Mouse (Mus musculus) ES-E14 (cell line): Measurements from ENCODE around the gene Prr5.

Experiments used
- CHD2 ChIP-seq: IDR thresholded peaks from 2 replicates; pipeline ENCODE4 v1.6.1; 2014; ENCODE audit warnings: mild to moderate bottlenecking, low read depth, low read length, inconsistent platforms
- MAFK ChIP-seq: IDR thresholded peaks from 2 replicates; pipeline ENCODE4 v1.6.1; 2014; ENCODE audit warnings: mild to moderate bottlenecking, low read depth, low read length, inconsistent platforms; ENCODE audit not compliant: insufficient read depth
- ZC3H11A ChIP-seq: IDR thresholded peaks from 2 replicates; pipeline ENCODE4 v1.6.1; 2012; ENCODE audit warnings: low read depth, mild to moderate bottlenecking, inconsistent platforms, low read length, borderline replicate concordance
- ZNF384 ChIP-seq: IDR thresholded peaks from 2 replicates; pipeline ENCODE4 v1.6.1; 2012; ENCODE audit warnings: low read depth, low read length, inconsistent platforms

GRCm38 (mm10) chr15:84664542-84665460 is 4.6 kb upstream of the Prr5 start:
- no peak for TF ChIP-seq CHD2
- no peak for TF ChIP-seq ZNF384
- TF ChIP-seq MAFK = no peak
- no peak for TF ChIP-seq ZC3H11A
